In the genomic region with DNA sequence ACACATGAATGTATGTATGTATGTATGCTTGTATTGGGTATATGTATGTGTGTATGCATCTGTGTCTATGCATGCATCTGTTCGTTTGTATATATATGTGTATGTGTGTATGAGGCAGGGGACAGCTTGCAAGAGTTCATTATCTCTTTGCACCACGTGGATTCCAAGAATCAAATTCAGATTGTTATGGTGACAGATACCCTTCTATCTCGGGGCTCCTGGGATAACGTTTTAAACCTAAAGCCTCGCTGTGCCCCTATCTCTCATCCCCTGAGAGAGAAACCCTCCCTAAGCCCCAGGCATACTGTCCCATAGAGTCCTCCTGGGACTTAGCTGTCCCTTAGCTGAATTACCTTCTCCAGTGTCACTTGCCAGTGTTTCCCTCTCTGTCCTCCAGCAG, we compare ENCODE assay signal across 27 mouse cellular contexts. TPM values are rescaled to one million over a fixed set of nuclear protein-coding genes. Genes with fewer than 3 reads are reported as not detected.
"Had no signal": no experiment of that assay in that cellular context is flagged by ENCODE, and none has a peak within 500 bp of the region (broad histone marks: within the 10 kb centered on the region; RNA-seq: fewer than 3 reads in every experiment).

No protein-coding gene starts in this region.

- H3K9me3 ChIP-seq: limb, embryonic 10.5 days; limb, embryonic 13.5 days; neural tube, embryonic 12.5 days; neural tube, embryonic 15.5 days had no signal

- ATAC-seq: inflammation-experienced regulatory T-cells, adult 6 months; intestine, embryonic 16.5 days had no signal

- H3K4me2 ChIP-seq: limb, embryonic 13.5 days; neural tube, embryonic 12.5 days; neural tube, embryonic 15.5 days had no signal

- H3K4me3 ChIP-seq: limb, embryonic 10.5 days; limb, embryonic 13.5 days; neural tube, embryonic 12.5 days; neural tube, embryonic 15.5 days had no signal

- H3K27ac ChIP-seq: kidney, postnatal 0 days; limb, embryonic 10.5 days; limb, embryonic 13.5 days; neural tube, embryonic 12.5 days; neural tube, embryonic 15.5 days; stomach, postnatal 0 days had no signal

- H3K4me1 ChIP-seq: limb, embryonic 10.5 days had no signal

- DNase-seq: kidney, adult 18-20 months; kidney, postnatal 36 days; layer of hippocampus, adult 9-11 months; lung, adult 2 months; lung, postnatal 14 days; lung, postnatal 4 days; midbrain, embryonic 14.5 days; right cerebral cortex, adult 18-20 months; right cerebral cortex, postnatal 14 days; right cerebral cortex, postnatal 4 days had no signal

- H3K9ac ChIP-seq: limb, embryonic 13.5 days; neural tube, embryonic 12.5 days; neural tube, embryonic 15.5 days had no signal

- H3K27me3 ChIP-seq: limb, embryonic 13.5 days; neural tube, embryonic 12.5 days; neural tube, embryonic 15.5 days had no signal

RNA-seq across cellular contexts. Expression of gene Tmem217, which starts 31.4 kb away (rescaled TPM):
- total RNA-seq: left cerebral cortex, adult 18-20 months; left cerebral cortex, postnatal 25 days; liver, adult 2 months had no signal
- polyA plus RNA-seq: liver, adult 2 months had no signal

RNA-seq across cellular contexts. Expression of gene Gm17657, which starts 34.1 kb away (rescaled TPM):
- total RNA-seq: layer of hippocampus, postnatal 25 days; left cerebral cortex, adult 18-20 months; left cerebral cortex, postnatal 25 days; liver, adult 2 months; megakaryocyte, adult 5-6 weeks had no signal
- polyA plus RNA-seq: intestine, embryonic 16.5 days; kidney, embryonic 14.5 days; kidney, postnatal 0 days; limb, embryonic 10.5 days; limb, embryonic 13.5 days; liver, adult 2 months; lung, adult 2 months; lung, embryonic 16.5 days; midbrain, embryonic 14.5 days; neural tube, embryonic 12.5 days; neural tube, embryonic 15.5 days; stomach, embryonic 14.5 days; stomach, postnatal 0 days; thymus, adult 2 months had no signal
